Mouse (Mus musculus) stomach, embryonic 16.5 days (tissue): ENCODE results near the gene Nfatc4. TPM values are rescaled to one million over a fixed set of nuclear protein-coding genes. Genes with fewer than 3 reads are reported as not detected.
A peak's percentile ranks its signal among the peaks of the same experiment; 100 is the strongest.

Source experiments
- ATAC-seq: fragments of 200-750 bp; cut with Nextera tagmentation; 2 replicates; pipeline ENCODE4 v1.8.0; 2017; ENCODE audit warnings: moderate number of reproducible peaks, moderate TSS enrichment; ENCODE audit not compliant: insufficient read depth, low FRiP score
- H3K27ac ChIP-seq: fragments of 300-500 bp; sonication (generic); 2 replicates; pipeline ENCODE4 v1.5.1; 2014; ENCODE audit warnings: low read length
- H3K27me3 ChIP-seq: fragments of 300-500 bp; sonication (generic); 2 replicates; pipeline ENCODE4 v1.6.1; 2014; ENCODE audit warnings: low read length, control low read depth, mixed read lengths; ENCODE audit not compliant: control insufficient read depth, insufficient read depth
- H3K36me3 ChIP-seq: fragments of 300-500 bp; sonication (generic); 2 replicates; pipeline ENCODE4 v1.6.1; 2014; ENCODE audit warnings: low read length; ENCODE audit not compliant: control insufficient read depth, insufficient read depth
- H3K4me1 ChIP-seq: fragments of 300-500 bp; sonication (generic); 2 replicates; pipeline ENCODE4 v1.6.1; 2014; ENCODE audit warnings: low read length, control low read depth, mixed read lengths; ENCODE audit not compliant: control insufficient read depth, insufficient read depth
- H3K4me2 ChIP-seq: fragments of 300-500 bp; sonication (generic); 2 replicates; pipeline ENCODE4 v1.6.1; 2014; ENCODE audit warnings: low read depth, low read length, mixed read lengths
- H3K4me3 ChIP-seq: fragments of 300-500 bp; sonication (generic); replicated peaks from 2 replicates; pipeline ENCODE4 v1.5.1; 2014; ENCODE audit warnings: mild to moderate bottlenecking, low read length
- H3K9ac ChIP-seq: fragments of 300-500 bp; sonication (generic); 2 replicates; pipeline ENCODE4 v1.6.1; 2014; ENCODE audit warnings: low read length
- H3K9me3 ChIP-seq: fragments of 300-500 bp; sonication (generic); replicated peaks from 2 replicates; pipeline ENCODE4 v1.6.1; 2016; ENCODE audit warnings: low read length, control low read depth; ENCODE audit not compliant: control insufficient read depth
- WGBS: fragments of 180-500 bp; shearing (Covaris S2); extraction: QIAGEN DNeasy Blood & Tissue Kit; methylation state at CpG from one replicate; pipeline ENCODE4 v1.1.7; 2014; 5-methylcytosine and 5-hydroxymethylcytosine counted together
- polyA plus RNA-seq: library from polyadenylated mRNA; unstranded; fragments of >200 nt; fragmentation: Nextera tagmentation; extraction: Ambion mirVana; gene quantifications from 2 replicates; pipeline ENCODE4 v1.2.1, GENCODE M21; 2015

The Nfatc4 gene
- polyA plus RNA-seq, 1 experiment from 2014 or later, result 33.9 TPM

GRCm38 (mm10) chr14:55857588-55857987 is 34.6 kb downstream of the Nfatc4 start:
- 39% methylated on average over 4 of the region's 4 CpGs for WGBS
- H3K4me3 ChIP-seq, result 0 out of 2 replicates have a peak overlapping the region, but pooled peaks have one; percentile 1

DNA sequence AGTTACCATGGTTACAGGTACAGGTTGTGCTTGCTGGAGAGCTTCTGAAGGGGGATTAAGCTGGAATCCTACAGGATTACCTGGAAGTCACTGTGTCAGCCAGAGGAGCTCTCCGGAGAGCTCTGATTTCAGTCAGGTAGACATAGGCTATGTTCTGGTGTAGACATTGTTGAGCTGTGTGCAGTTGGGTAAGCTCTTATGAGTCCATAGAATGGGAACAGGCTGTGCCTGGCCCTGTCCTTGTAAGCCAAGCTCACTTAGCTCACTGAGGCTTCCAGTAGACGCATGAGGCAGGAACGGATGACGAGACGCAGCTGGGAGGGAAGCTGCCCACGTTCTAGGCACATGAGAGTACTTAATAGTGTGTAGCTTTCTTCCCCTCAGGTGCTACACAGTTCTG is 39.2 kb downstream of the Nfatc4 start:
- Histone ChIP-seq H3K27me3 (no peaks in the 10 kb centered on the region), H3K9me3 (no peaks in the 10 kb centered on the region), H3K36me3 (peaks cover 15% of the 10 kb centered on the region; the same call in 1 of the 2 replicates), H3K4me3 (no peak overlapping the region), H3K4me2 (no peak overlapping the region), H3K4me1 (peaks cover 32% of the 10 kb centered on the region), H3K9ac (peak overlapping the region; percentile 17), H3K27ac (no peak overlapping the region)
- 49% methylated on average over 6 of the region's 6 CpGs for WGBS
- ATAC-seq, result no peak

More at GRCm38 (mm10) chr14:55857588-55857987, 34.6 kb downstream of the Nfatc4 start:
- Histone ChIP-seq H3K9me3 (no peaks in the 10 kb centered on the region), H3K9ac (peak overlapping the region; percentile 36), H3K4me2 (peak overlapping the region; percentile 4; the same call in 1 of the 2 replicates), H3K4me1 (peaks cover 48% of the 10 kb centered on the region), H3K36me3 (peaks cover 4% of the 10 kb centered on the region; the same call in 1 of the 2 replicates), H3K27me3 (no peaks in the 10 kb centered on the region), H3K27ac (no peak overlapping the region)
- no peak for ATAC-seq

GRCm38 (mm10) chr14:55862970-55863369 is 40.0 kb downstream of the Nfatc4 start:
- 89% methylated on average over 10 of the region's 10 CpGs for WGBS
- Histone ChIP-seq H3K27me3 (no peaks in the 10 kb centered on the region), H3K4me1 (peaks cover 27% of the 10 kb centered on the region), H3K36me3 (peaks cover 12% of the 10 kb centered on the region; the same call in 1 of the 2 replicates), H3K9me3 (no peaks in the 10 kb centered on the region), H3K9ac (no peak overlapping the region), H3K4me2 (no peak overlapping the region), H3K4me3 (no peak overlapping the region), H3K27ac (no peak overlapping the region)
- ATAC-seq, result no peak

DNA sequence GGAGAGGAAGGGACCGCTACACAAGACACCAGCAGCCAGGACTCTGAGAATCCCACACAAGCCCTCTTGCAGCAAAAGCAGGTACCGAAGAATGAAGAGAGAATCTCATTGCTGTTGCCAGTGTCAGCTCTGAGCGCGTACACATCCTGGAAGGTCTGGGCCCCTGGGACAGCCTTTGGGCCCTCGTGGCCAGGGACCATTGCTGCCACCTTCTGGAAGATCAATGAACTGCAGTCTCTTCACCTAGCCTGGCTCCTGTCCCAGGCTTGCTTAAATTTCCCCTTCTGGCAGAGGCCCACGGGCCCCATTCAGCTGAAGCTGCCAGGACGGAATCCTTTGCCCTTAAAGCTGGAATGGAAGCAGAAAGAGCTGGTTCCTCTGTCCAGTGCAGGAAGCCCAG is 40.8 kb downstream of the Nfatc4 start:
- Histone ChIP-seq H3K36me3 (peaks cover 18% of the 10 kb centered on the region; the same call in 1 of the 2 replicates), H3K9ac (no peak overlapping the region), H3K4me3 (no peak overlapping the region), H3K4me2 (no peak overlapping the region), H3K4me1 (peaks cover 25% of the 10 kb centered on the region), H3K27me3 (no peaks in the 10 kb centered on the region), H3K27ac (no peak overlapping the region), H3K9me3 (no peaks in the 10 kb centered on the region)
- peak; percentile 81 for ATAC-seq
- 22% methylated on average over 7 of the region's 7 CpGs for WGBS

- peaks cover 36% of the 10 kb centered on the region; the same call in 1 of the 2 replicates for H3K36me3 ChIP-seq
- no peak overlapping the region for H3K9ac ChIP-seq
- H3K4me1 ChIP-seq, result peaks cover 15% of the 10 kb centered on the region; the same call in 1 of the 2 replicates
- no peak overlapping the region for H3K27ac ChIP-seq
- H3K27me3 ChIP-seq, result no peaks in the 10 kb centered on the region
- no peak overlapping the region for H3K4me2 ChIP-seq
- 34% methylated on average over 4 of the region's 4 CpGs for WGBS
- H3K9me3 ChIP-seq, result no peaks in the 10 kb centered on the region
- no peak for ATAC-seq
- H3K4me3 ChIP-seq, result no peak overlapping the region
Measured at GRCm38 (mm10) chr14:55866962-55867361, 44.0 kb downstream of the Nfatc4 start.

DNA sequence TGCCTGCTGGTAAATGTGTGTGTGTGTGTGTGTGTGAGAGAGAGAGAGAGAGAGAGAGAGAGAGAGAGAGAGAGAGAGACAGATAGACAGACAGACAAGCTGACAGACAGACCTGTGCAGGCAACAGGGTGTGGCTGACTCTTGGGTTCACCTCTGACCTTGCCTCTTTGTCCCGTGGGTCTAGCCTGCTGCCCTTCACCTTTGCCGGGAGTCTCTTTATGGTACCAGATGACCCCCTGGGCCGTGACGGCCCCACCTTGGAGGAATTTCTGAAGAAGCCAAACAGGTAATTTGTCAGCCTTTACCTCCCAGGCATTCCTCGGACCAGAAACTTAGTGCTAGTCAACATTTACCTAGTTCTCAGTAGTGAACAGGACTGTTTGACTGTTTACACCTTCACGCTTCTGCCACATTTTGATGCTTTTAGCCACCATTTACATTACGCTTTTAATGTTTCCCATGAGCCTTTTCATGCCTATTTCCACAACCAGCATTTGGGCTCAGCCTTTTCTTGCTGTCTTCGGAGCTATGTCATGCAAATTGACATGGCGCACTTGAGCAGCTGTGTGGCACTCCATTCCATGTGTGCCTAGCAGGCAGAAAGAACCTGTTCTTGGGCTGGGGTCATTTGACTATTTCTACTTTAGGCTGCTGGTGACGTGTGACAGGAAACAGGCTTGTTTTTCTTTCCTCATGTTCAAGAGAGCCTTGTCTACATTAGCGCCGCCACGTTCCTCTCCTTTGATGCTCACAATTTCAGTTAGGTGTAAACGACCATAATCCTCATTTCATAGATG is 45.5 kb downstream of the Nfatc4 start:
- ATAC-seq, result no peak
- H3K4me3 ChIP-seq, result no peak overlapping the region
- H3K27me3 ChIP-seq, result no peaks in the 10 kb centered on the region
- H3K9ac ChIP-seq, result no peak overlapping the region
- H3K4me2 ChIP-seq, result no peak overlapping the region
- H3K4me1 ChIP-seq, result peaks cover 12% of the 10 kb centered on the region; the same call in 1 of the 2 replicates
- no peak overlapping the region for H3K27ac ChIP-seq
- H3K36me3 ChIP-seq, result peaks cover 37% of the 10 kb centered on the region; the same call in 1 of the 2 replicates
- WGBS, result 86% methylated on average over 14 of the region's 14 CpGs
- no peaks in the 10 kb centered on the region for H3K9me3 ChIP-seq

GRCm38 (mm10) chr14:55869538-55869937 is 46.6 kb downstream of the Nfatc4 start:
- no peak for ATAC-seq
- Histone ChIP-seq H3K36me3 (peaks cover 30% of the 10 kb centered on the region; the same call in 1 of the 2 replicates), H3K9me3 (no peaks in the 10 kb centered on the region), H3K4me1 (peaks cover 15% of the 10 kb centered on the region), H3K4me2 (no peak overlapping the region), H3K27me3 (no peaks in the 10 kb centered on the region), H3K27ac (no peak overlapping the region), H3K4me3 (no peak overlapping the region), H3K9ac (no peak overlapping the region)
- 94% methylated on average over 6 of the region's 6 CpGs for WGBS

- Histone ChIP-seq H3K9me3 (no peaks in the 10 kb centered on the region), H3K36me3 (peaks cover 26% of the 10 kb centered on the region; the same call in 1 of the 2 replicates), H3K27ac (no peak overlapping the region), H3K27me3 (no peaks in the 10 kb centered on the region), H3K9ac (no peak overlapping the region), H3K4me1 (peaks cover 15% of the 10 kb centered on the region), H3K4me3 (no peak overlapping the region), H3K4me2 (no peak overlapping the region)
- 88% methylated on average over 12 of the region's 12 CpGs for WGBS
- no peak for ATAC-seq
Measured at GRCm38 (mm10) chr14:55872039-55872438, 49.1 kb downstream of the Nfatc4 start.

GRCm38 (mm10) chr14:55872551-55872950 is 49.6 kb downstream of the Nfatc4 start:
- WGBS, result 85% methylated on average over 17 of the region's 17 CpGs
- ATAC-seq, result no peak

More at GRCm38 (mm10) chr14:55872551-55872950, 49.6 kb downstream of the Nfatc4 start:
- no peak overlapping the region for H3K9ac ChIP-seq
- no peaks in the 10 kb centered on the region for H3K27me3 ChIP-seq
- H3K4me1 ChIP-seq, result peaks cover 16% of the 10 kb centered on the region
- no peaks in the 10 kb centered on the region for H3K9me3 ChIP-seq
- no peak overlapping the region for H3K27ac ChIP-seq
- peaks cover 26% of the 10 kb centered on the region; the same call in 1 of the 2 replicates for H3K36me3 ChIP-seq
- H3K4me3 ChIP-seq, result no peak overlapping the region
- H3K4me2 ChIP-seq, result no peak overlapping the region
